Mouse (Mus musculus) liver, embryonic 16.5 days (tissue): ENCODE results near the gene Sh2b2. TPM values are rescaled to one million over a fixed set of nuclear protein-coding genes. Genes with fewer than 3 reads are reported as not detected.
A peak's percentile ranks its signal among the peaks of the same experiment; 100 is the strongest.

ENCODE experiments used
- ATAC-seq: fragments of 200-750 bp; cut with Nextera tagmentation; 2 replicates; pipeline ENCODE4 v1.8.0; 2017; ENCODE audit warnings: low read depth, mild to moderate bottlenecking, moderate number of reproducible peaks, moderate library complexity
- H3K27ac ChIP-seq: fragments of 300-500 bp; sonication (generic); 2 replicates; pipeline ENCODE4 v1.5.1; 2014; ENCODE audit warnings: mild to moderate bottlenecking, low read length
- H3K27me3 ChIP-seq: fragments of 300-500 bp; sonication (generic); 2 replicates; pipeline ENCODE4 v1.6.1; 2014; ENCODE audit warnings: low read depth, low read length, mixed read lengths; ENCODE audit not compliant: control insufficient read depth, insufficient read depth
- H3K36me3 ChIP-seq: fragments of 300-500 bp; sonication (generic); 2 replicates; pipeline ENCODE4 v1.6.1; 2014; ENCODE audit warnings: mild to moderate bottlenecking; ENCODE audit not compliant: control insufficient read depth, insufficient read depth
- H3K4me1 ChIP-seq: fragments of 300-500 bp; sonication (generic); 2 replicates; pipeline ENCODE4 v1.6.1; 2014; ENCODE audit warnings: low read depth, low read length, mixed read lengths; ENCODE audit not compliant: control insufficient read depth
- H3K4me2 ChIP-seq: fragments of 300-500 bp; sonication (generic); 2 replicates; pipeline ENCODE4 v1.6.1; 2014; ENCODE audit warnings: low read depth, low read length, mixed read lengths
- H3K4me3 ChIP-seq: fragments of 300-500 bp; sonication (generic); 2 replicates; pipeline ENCODE4 v1.5.1; 2014; ENCODE audit warnings: low read depth, mild to moderate bottlenecking, low read length
- H3K9ac ChIP-seq: fragments of 300-500 bp; sonication (generic); 2 replicates; pipeline ENCODE4 v1.6.1; 2014; ENCODE audit warnings: low read depth, low read length
- H3K9me3 ChIP-seq: fragments of 300-500 bp; sonication (generic); replicated peaks from 2 replicates; pipeline ENCODE4 v1.6.1; 2016; ENCODE audit warnings: low read length; ENCODE audit not compliant: control insufficient read depth
- WGBS: fragments of 180-500 bp; shearing (Covaris S2); extraction: QIAGEN DNeasy Blood & Tissue Kit; methylation state at CpG from one replicate; pipeline ENCODE4 v1.1.7; 2014; ENCODE audit not compliant: insufficient replicate concordance; 5-methylcytosine and 5-hydroxymethylcytosine counted together
- polyA plus RNA-seq: library from polyadenylated mRNA; unstranded; fragments of >200 nt; fragmentation: Nextera tagmentation; extraction: Ambion mirVana; gene quantifications from 2 replicates; pipeline ENCODE4 v1.2.1, GENCODE M21; 2015

The Sh2b2 gene
- 1.9 and 2.1 TPM in 2 replicates for polyA plus RNA-seq

DNA sequence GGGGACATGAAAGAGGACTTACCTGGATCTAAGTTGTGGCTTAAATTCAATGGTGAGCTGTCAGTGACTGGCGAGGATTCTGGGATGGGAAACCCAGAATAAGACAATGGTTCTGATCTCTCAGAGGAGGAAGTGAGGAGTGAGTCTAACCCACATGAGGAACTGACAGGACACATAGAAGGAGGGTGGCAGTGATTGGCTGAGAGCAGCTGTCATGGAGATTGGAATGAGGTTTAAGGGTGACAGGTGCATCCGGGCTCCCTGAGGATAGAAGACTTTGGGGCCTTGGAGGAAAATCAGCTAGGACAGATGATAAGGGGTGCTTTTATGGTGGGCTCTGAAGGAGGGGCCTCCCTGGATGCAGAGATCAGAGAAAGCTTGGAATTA is at the start of gene Sh2b2:
TSS of gene Sh2b2 (minus strand) at position 105 of the 387 bp plus-strand sequence.
- H3K4me1 ChIP-seq, result peaks cover 6% of the 10 kb centered on the region
- no peaks in the 10 kb centered on the region for H3K36me3 ChIP-seq
- peak within 1 kb of the TSS; percentile 77 for H3K4me2 ChIP-seq
- peaks cover 12% of the 10 kb centered on the region for H3K27me3 ChIP-seq
- 33% methylated on average over 2 of the region's 2 CpGs for WGBS
- no peak for ATAC-seq
- H3K9me3 ChIP-seq, result no peaks in the 10 kb centered on the region
- peak within 1 kb of the TSS; percentile 66 for H3K27ac ChIP-seq
- H3K4me3 ChIP-seq, result peak within 1 kb of the TSS; percentile 69
- no peak within 1 kb of the TSS; the same call in 1 of the 2 replicates for H3K9ac ChIP-seq

- Histone ChIP-seq H3K9ac (no peak overlapping the region), H3K27ac (no peak overlapping the region), H3K4me2 (no peak overlapping the region), H3K4me1 (no peaks in the 10 kb centered on the region), H3K27me3 (no peaks in the 10 kb centered on the region), H3K36me3 (no peaks in the 10 kb centered on the region), H3K9me3 (no peaks in the 10 kb centered on the region), H3K4me3 (no peak overlapping the region)
- 85% methylated on average over 4 of the region's 4 CpGs for WGBS
- no peak for ATAC-seq
These were observed 46.6 kb upstream of the Sh2b2 start for GRCm38 (mm10) chr5:136292971-136293418.

GRCm38 (mm10) chr5:136292361-136292760 is 46.0 kb upstream of the Sh2b2 start:
- Histone ChIP-seq H3K27me3 (no peaks in the 10 kb centered on the region), H3K4me2 (no peak overlapping the region), H3K4me3 (no peak overlapping the region), H3K9ac (no peak overlapping the region), H3K9me3 (no peaks in the 10 kb centered on the region), H3K27ac (no peak overlapping the region), H3K4me1 (no peaks in the 10 kb centered on the region), H3K36me3 (no peaks in the 10 kb centered on the region)
- 77% methylated on average over 2 of the region's 2 CpGs for WGBS
- no peak for ATAC-seq

DNA sequence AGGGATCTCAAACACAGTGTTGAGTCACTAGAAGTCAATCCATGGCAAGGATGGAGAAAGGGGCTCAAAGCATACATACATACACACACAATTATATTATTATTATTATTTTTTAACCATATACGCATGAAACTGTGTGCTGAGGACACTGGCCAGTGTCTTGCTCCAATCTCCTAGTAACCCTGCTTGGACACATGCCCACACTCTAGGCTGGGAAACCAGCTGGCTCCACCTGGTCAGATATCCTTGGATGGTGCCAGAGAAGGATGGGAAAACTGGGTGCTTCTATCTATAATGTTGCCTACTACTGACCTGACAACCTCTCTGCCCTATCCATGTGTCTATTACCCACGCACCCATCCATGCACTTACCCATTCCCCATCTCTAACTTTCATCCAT is 45.2 kb upstream of the Sh2b2 start:
- Histone ChIP-seq H3K4me3 (no peak overlapping the region), H3K27ac (no peak overlapping the region), H3K4me2 (no peak overlapping the region), H3K9ac (no peak overlapping the region), H3K27me3 (no peaks in the 10 kb centered on the region), H3K4me1 (no peaks in the 10 kb centered on the region), H3K36me3 (no peaks in the 10 kb centered on the region), H3K9me3 (no peaks in the 10 kb centered on the region)
- 88% methylated on average over 2 of the region's 2 CpGs for WGBS
- ATAC-seq, result no peak

GRCm38 (mm10) chr5:136289776-136290175 is 43.4 kb upstream of the Sh2b2 start:
- Histone ChIP-seq H3K4me2 (no peak overlapping the region), H3K4me3 (no peak overlapping the region), H3K36me3 (no peaks in the 10 kb centered on the region), H3K27ac (no peak overlapping the region), H3K9ac (no peak overlapping the region), H3K9me3 (no peaks in the 10 kb centered on the region), H3K4me1 (no peaks in the 10 kb centered on the region), H3K27me3 (no peaks in the 10 kb centered on the region)
- WGBS, result 72% methylated on average over 3 of the region's 3 CpGs
- ATAC-seq, result no peak

DNA sequence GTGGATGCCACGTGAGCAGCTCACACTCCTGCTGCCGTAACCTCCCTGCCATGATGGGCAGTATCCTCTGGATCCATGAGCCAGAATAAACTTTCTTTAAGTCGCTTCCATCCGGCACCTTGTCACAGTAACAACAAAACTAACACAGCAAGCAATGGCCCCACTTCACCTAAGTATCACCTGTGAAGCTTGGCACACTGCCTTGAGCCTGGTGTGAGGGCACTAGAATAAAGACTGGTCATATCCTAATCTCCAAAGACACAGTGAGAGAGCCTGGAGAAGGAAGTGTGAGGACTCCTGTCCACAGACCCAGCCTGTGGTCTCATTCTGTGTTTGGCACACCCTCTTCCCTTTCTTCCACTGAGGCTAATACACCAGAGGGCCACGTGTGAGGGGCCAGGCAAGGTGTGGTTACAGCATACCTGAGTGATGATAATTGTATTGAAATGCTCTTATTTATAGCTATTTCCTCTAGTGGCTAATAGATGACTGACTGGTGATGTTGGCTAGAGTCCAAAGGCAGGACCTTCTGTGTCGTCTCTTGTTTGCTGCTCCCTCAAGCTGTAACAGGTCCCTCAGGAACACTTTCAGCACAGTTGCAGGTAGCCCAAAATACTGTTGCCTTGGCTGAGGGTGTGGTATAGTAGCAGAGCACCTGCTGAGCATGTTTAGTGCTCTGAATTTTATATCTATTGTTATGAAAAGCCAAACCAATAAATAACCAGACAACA is 42.2 kb upstream of the Sh2b2 start:
- WGBS, result 69% methylated on average over 6 of the region's 6 CpGs
- Histone ChIP-seq H3K36me3 (no peaks in the 10 kb centered on the region), H3K4me1 (no peaks in the 10 kb centered on the region), H3K9me3 (no peaks in the 10 kb centered on the region), H3K27me3 (no peaks in the 10 kb centered on the region), H3K4me3 (no peak overlapping the region), H3K9ac (no peak overlapping the region), H3K27ac (no peak overlapping the region), H3K4me2 (no peak overlapping the region)
- no peak for ATAC-seq

DNA sequence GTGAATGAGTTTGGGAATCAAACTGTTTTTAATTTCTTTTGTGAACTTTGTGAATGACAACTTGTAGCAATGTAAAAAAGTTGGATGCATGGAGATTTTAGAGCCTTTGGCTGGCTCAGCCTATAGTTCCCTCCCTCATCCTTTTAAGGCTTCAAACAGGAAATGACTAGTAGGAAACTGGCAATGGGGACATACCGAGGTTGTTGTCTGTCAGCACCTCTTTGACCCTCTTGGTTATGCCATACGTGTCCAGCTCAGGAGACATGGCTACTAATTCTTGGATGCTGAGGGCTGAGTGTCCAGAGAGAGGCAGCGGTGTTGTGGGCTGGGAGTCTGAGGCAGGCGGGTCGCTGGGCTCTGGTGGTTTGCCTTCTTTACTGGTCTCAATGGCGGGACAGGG is 40.2 kb upstream of the Sh2b2 start:
- Histone ChIP-seq H3K9ac (no peak overlapping the region), H3K27ac (no peak overlapping the region), H3K4me3 (no peak overlapping the region), H3K36me3 (peaks cover 2% of the 10 kb centered on the region; the same call in 1 of the 2 replicates), H3K4me2 (no peak overlapping the region), H3K27me3 (no peaks in the 10 kb centered on the region), H3K9me3 (no peaks in the 10 kb centered on the region), H3K4me1 (no peaks in the 10 kb centered on the region)
- WGBS, result 63% methylated on average over 6 of the region's 6 CpGs
- no peak for ATAC-seq

GRCm38 (mm10) chr5:136285106-136285505 is 38.8 kb upstream of the Sh2b2 start:
- 81% methylated on average over 7 of the region's 7 CpGs for WGBS
- H3K4me2 ChIP-seq, result no peak overlapping the region
- no peaks in the 10 kb centered on the region for H3K27me3 ChIP-seq
- H3K4me3 ChIP-seq, result no peak overlapping the region
- no peaks in the 10 kb centered on the region for H3K4me1 ChIP-seq
- H3K9ac ChIP-seq, result no peak overlapping the region
- H3K36me3 ChIP-seq, result peaks cover 2% of the 10 kb centered on the region; the same call in 1 of the 2 replicates
- no peaks in the 10 kb centered on the region for H3K9me3 ChIP-seq
- no peak for ATAC-seq
- no peak overlapping the region for H3K27ac ChIP-seq

- WGBS, result 59% methylated on average over 6 of the region's 6 CpGs
- Histone ChIP-seq H3K27ac (no peak overlapping the region), H3K9ac (no peak overlapping the region), H3K4me2 (no peak overlapping the region), H3K4me3 (no peak overlapping the region), H3K4me1 (no peaks in the 10 kb centered on the region), H3K9me3 (no peaks in the 10 kb centered on the region), H3K36me3 (peaks cover 6% of the 10 kb centered on the region; the same call in 1 of the 2 replicates), H3K27me3 (no peaks in the 10 kb centered on the region)
- no peak for ATAC-seq
These were observed 35.0 kb upstream of the Sh2b2 start for GRCm38 (mm10) chr5:136281351-136281750.
